Mouse (Mus musculus): Measurements from ENCODE around the gene Pax2.

DNA sequence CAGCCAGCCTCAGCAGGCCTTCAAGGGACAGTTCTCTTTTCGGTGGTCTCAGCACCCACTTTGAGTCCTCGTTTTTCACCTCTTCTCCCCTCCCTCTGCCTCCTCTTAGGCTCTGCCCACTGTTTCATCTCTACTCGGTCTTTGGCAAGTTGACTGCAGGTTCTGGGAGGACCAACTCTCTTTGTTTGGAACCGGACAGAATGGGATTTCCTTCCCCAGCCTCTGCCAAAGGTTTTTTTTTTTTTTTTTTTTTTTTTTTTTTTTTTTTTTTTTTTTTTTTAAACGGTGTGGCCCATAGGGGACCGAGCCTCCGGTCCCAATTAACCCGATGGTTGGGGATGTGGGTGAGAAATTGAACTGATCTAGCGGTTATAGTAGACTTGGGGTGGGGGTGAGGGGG, 4.8 kb upstream of the Pax2 start:
- no peak for TF ChIP-seq CTCF (IDR thresholded peaks at IDR 0.05 in 2 of 3, conservative IDR thresholded peaks at IDR 0.05 in 1 of 3; ENCODE audit: control insufficient read depth in 1 of 3, insufficient read depth in 1 of 3, low read depth in 2 of 3, low read length in 3 of 3, poor library complexity in 1 of 3, severe bottlenecking in 1 of 3)
- no peak for TF ChIP-seq USF2 (IDR thresholded peaks at IDR 0.05; ENCODE audit: borderline replicate concordance in 1 of 2, insufficient read depth in 1 of 2, low read depth in 1 of 2, low read length in 2 of 2)
